Mouse (Mus musculus): Measurements from ENCODE around the gene Gm2000.
"Not testable (repeated sequence)": the region's sequence is repeated elsewhere in the genome, so short reads cannot be mapped to it uniquely, and the experiment has no call there.

Gene Gm2000

DNA sequence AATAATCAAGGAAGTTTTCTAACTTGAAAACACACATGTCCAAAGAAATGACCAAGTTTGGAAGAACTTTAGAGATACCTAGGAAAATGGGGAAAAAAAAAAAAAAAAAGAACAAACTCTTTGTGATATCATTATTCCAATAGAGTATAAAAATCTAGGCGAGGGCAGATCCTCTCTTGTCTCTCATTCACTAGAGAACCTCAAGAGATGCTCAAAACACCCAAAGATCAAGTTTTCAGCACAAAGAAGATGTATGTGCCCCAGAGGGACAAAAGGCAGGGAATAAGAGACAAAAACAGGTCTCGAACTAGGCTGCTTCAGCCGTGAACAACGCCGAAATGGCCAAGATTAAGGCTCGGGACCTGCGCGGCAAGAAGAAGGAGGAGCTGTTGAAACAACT lies at the start of gene Gm2000:
Gene Gm2000, plus strand, starts transcription at position 301 of the 400 bp plus-strand sequence.
- no peak for DNase-seq (ENCODE audit: low read depth, low spot score)

DNA sequence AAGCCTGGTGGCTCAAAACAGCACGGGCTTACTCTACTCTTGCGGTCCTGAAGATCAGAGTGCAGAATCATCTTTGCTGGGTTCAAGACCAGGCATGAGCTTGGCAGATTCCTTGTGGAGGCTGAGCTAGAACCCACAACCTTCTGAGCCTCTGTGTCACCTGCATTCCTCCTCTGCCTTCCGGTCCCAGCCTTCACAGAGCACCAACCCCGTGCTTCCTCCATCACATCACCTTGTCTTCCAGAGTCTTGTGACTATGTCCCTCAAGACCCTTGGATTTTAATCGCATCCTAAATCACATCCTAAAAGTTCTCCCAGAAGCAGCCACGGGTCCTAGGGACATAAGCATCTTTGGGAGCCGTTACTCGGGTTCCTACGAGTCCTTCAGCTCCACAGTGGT lies 42.7 kb upstream of the Gm2000 start:
- no peak for DNase-seq (ENCODE audit: low read depth, low spot score)

DNA sequence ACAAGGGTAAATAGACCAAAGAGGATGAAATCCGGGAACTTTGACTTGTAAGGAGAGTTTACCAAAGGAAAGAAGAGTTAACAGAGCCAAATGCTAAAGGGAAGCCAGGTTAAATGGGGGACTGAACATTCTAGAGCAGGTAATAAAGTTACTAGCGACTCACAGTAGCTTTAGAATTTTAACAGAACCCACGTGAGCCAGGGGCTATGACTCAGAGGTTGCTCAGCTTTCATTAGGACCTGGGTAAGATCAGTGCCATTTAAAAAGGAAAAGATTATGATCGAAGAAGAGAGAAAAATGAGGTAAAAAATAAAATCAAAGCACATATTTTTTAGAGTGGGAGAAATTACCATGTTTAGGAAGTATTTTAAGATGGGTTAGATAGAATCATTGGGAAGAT lies 25.0 kb upstream of the Gm2000 start:
- no peak for DNase-seq (ENCODE audit: low read depth, low spot score)

DNA sequence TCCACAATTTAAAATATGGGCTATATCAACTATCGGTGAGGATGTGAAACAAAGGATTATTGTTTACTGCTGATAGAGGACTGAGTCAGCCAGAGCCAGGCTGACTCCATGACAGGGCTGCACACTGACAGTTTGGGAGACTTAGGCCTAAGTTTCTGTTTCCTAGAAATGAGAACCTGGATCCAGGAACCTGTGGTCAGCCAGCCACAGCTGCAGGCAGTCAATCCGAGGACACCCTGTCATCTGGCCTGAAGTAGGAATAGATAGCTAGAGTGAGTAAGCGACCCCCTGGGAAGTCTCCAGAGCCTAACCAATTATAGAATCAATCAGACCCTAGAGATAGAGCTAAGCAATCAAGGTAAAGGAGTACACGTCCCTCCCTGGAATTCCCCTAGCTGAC lies 21.4 kb upstream of the Gm2000 start:
- no peak for DNase-seq (ENCODE audit: low read depth, low spot score)

DNA sequence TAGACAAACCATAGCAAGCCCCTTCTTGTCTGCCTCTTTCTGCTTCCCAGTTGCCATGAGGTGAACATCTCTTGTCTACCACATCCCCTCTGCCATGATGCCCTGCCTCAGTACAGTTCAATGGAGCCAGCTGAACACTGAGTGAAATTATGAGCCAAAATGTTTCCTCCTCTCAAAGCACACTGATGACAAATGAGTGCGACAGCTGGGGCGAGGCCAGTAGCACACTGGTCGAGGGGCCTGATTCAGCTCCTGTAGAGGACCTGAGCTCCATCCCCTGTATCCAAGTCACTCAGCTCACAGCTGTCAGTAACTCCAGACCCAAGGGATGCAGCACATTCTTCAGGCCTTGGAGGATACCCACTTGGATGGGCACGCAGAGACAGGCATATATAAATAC lies 20.2 kb upstream of the Gm2000 start:
- DNase-seq (ENCODE audit: low read depth, low spot score) = no peak

DNA sequence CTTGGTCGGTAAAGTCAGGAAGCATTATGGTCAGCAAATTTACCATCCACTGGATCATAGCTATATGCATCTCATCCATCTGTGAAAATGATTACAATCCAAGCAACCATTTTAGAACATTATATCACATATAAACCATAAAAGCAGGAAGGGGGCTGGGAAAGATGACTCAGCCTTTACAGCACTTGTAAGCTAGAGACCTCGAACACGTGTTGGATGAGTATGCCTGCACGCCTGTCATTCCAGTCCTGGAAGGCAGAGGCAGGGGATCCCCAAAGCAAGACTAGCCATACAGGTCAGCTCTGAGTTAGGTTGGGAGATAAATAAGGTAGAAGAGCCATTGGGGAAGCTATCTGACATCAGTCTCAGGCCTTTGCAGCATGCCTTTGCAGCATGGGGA lies 16.8 kb upstream of the Gm2000 start:
- no peak for DNase-seq (ENCODE audit: low read depth, low spot score)

DNA sequence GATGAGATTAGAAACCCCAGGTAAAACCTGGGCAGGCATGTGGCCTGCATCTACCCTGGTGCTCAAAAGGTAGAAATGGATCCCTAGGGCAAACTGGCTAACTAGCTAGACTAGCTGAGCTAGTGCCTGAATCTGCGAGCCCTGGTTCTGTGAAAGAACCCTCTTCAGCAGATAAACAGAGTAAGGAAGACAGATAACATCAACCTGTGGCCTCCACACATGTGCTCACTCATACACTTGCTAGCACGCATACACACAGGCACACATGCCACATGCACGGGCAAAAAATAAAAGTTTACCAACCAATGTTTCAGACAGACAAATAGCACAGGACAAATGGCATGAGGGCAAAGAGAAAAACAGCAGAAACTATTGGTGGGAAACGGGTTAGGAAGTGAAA lies 15.4 kb upstream of the Gm2000 start:
- no peak for DNase-seq (ENCODE audit: low read depth, low spot score)

DNA sequence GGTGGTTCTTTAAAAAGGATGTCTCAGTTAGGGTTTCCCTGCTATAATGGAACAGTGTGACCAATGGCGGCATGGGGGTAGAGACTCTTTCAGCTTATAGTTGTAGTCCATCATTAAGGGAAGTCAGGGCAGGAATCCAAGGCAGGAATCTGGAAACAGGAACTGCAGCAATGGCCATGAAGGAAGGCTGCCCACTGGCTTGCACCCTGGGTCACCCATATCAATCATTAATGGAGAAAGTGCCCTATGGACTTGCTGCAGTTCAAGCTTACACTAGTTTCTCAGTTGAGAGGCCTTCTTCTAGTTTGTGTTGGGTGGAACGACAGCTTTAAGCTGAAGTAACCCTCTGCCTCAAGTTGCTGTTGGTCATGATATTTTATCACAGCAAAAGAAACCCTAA lies 13.4 kb upstream of the Gm2000 start:
- no peak for DNase-seq (ENCODE audit: low read depth, low spot score)

DNA sequence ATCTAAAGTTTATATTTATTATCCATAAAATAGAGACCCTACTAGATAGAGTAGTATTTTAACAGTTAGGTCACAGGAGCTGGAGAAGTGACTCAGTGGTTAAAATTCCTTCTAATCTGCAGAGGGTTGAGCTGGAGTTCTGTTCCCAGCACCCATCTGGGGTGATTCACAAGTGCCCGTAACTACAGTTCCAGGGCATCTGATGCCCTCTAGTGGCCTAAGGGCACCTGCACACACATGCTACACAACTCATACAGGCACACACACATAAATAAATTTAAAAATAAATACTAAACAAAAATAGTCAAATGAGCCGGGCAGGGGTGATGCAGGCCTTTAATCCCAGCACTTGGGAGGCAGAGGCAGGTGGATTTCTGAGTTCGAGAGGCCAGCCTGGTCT lies 15.4 kb downstream of the Gm2000 start:
- DNase-seq (ENCODE audit: low read depth, low spot score) = no peak

DNA sequence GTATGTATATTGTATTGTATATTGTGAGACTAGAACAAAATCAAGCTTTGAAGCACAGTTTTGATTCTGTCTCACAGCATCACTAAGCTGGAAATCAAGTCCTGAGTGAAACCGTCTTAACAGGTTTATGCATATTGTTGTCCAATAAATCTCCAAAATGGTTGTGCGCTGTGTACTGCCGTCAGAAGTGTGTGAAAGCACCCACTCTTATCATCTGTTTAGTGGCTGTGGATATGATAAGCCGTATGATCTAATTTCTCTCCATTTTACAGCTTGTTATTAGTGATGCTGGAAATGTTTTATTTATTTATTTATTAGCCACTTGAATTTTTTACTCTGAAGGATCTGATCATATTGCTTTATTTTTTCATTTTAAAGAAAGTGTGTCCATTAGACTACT lies 20.4 kb downstream of the Gm2000 start:
- no peak for DNase-seq (ENCODE audit: low read depth, low spot score)

DNA sequence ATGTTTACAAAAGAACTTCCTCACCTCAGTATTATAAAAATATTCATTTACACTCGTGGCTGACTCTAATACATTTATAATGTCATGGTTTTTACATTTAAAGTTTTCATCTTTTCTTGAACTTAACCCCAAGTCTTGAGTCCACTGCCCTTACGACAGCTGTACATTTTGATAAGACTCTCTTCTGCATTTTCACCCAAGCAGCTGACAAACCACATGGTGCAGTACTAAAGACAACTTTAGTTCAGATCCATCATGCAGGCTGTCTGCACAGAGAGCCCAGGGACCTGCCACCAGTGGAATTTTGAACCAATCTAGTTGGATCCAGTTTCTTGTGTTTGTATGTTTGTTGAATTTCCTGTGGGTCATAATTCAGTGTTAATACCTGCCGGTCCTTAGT lies 21.0 kb downstream of the Gm2000 start:
- no peak for DNase-seq (ENCODE audit: low read depth, low spot score)

DNA sequence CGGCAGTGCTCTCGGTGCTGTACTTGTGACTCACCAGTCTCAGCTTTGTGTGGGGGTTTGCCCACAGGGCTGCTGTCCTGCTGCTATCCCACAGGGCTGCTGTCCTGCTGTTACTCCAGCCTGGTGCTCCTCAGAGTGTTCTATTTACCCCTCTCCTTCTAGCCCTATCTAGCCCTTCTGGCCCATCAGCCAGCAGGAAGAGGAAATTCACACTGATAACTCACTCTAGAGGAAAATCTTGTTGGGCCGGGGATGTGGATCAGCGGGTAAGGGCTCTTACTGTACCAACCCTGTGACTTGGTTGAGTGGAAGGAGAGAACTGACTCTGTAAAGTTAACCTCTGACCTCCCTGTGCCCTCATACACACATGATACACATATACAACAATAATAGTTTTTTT lies 27.3 kb downstream of the Gm2000 start:
- no peak for DNase-seq (ENCODE audit: low read depth, low spot score)

DNA sequence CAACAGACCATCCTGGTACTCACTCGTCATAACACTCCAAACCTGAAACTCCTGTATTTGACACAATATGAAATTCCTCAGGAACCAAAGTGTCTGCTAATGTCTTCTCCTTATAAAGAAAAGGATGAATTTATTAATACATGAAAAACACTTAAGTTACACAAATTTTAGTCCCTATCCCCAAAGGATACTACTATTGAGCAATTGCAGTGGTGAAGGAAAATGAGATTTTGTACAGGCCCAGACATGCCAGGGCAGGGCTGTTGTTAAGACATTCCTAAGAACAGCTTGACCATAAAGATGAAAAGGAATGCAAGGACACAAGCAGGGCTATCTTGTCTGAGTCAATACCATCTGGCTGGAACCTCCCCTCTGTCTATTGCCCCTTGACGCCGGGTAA lies 34.3 kb downstream of the Gm2000 start:
- not testable (repeated sequence) for DNase-seq (ENCODE audit: low read depth, low spot score)

DNA sequence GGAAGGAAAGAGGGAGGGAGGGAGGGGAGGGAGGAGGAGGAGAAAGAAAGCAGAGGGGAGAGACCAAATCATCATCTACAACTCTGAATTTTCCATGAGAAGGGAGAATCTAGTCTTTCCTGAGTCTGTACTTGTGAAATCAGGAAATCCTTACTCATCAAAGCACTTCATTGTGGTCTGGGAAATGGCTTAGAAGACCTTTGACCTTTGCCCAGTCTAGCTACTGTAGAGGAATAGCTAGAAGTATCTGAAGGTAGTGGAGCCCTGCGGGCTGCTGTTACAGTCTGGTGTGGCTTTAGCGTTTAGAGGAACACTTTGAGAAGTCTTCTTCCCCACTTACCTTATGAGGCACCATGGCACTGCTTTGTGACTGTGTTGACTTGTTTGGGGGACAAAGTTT lies 36.7 kb downstream of the Gm2000 start:
- DNase-seq (ENCODE audit: low read depth, low spot score) = no peak

DNA sequence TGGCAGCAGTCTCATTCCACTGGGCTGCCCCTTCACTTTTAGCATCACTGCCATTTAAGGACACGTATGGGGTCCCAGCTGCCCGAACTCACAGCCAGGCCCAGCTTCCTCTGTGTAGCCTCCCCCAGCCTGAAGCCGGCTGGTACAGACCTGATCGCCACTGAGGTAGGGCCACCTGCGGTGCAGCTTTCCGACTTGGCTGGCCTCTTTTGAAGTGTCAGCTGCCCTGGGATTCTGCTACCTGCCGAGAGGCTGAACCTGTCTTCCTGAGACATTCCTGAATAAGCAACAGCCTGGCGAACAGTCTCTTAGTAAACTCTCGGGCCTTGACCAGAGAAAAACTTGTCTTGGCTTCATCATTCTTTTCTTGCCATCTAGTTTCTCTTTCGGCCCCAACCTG lies 37.4 kb downstream of the Gm2000 start:
- no peak for DNase-seq (ENCODE audit: low read depth, low spot score)

DNA sequence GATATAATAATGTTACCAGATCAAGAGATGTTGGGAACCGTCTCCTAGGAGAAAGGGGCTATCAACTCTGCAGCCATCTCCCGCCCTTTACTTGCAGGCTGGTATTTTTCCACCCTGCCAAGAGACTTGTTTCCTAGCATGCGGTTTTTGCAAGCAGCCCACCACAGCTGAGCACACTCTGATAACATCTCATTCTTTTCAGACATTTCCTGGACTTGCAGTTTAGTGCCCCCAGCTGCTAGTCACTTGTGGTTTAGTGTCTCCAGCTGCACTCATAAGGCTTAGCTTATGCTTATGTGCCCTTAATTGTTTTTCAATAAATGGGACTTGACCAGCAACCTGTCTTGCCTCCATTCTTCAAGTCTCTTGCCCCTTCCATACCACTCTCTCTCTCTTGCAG lies 42.2 kb downstream of the Gm2000 start:
- no peak for DNase-seq (ENCODE audit: low read depth, low spot score)

DNA sequence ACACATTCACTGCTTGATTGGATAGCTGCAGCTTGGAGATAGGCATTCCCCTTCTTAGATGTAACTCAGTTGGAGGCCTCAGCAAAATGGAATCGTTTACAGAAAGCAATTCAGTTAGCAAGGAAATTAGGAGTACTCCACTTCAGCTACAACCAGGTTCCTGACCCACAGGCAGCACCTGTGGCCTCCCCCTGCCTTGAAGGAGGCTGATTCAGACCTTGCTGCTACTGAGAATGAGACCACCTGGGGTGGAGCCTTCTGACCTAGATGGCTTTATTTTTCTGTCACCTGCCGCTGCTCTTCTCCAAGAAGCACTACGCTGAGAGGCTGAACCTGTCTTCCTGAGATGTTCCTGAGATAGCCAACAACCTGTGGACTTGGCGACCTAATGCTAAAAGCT lies 42.7 kb downstream of the Gm2000 start:
- no peak for DNase-seq (ENCODE audit: low read depth, low spot score)

Measured in retina, postnatal 7 days (tissue).